Mouse (Mus musculus): ENCODE results near the gene Epha6. TPM values are rescaled to one million over a fixed set of nuclear protein-coding genes. Genes with fewer than 3 reads are reported as not detected.

The Epha6 gene
- polyA plus RNA-seq, 1 experiment from 2014 or later, result 9.1 TPM

- H3K4me2 ChIP-seq, result no peak overlapping the region
- 76% methylated on average over 4 of the region's 4 CpGs for WGBS
Measured at GRCm38 (mm10) chr16:60257044-60257443, 348.3 kb downstream of the Epha6 start.

DNA sequence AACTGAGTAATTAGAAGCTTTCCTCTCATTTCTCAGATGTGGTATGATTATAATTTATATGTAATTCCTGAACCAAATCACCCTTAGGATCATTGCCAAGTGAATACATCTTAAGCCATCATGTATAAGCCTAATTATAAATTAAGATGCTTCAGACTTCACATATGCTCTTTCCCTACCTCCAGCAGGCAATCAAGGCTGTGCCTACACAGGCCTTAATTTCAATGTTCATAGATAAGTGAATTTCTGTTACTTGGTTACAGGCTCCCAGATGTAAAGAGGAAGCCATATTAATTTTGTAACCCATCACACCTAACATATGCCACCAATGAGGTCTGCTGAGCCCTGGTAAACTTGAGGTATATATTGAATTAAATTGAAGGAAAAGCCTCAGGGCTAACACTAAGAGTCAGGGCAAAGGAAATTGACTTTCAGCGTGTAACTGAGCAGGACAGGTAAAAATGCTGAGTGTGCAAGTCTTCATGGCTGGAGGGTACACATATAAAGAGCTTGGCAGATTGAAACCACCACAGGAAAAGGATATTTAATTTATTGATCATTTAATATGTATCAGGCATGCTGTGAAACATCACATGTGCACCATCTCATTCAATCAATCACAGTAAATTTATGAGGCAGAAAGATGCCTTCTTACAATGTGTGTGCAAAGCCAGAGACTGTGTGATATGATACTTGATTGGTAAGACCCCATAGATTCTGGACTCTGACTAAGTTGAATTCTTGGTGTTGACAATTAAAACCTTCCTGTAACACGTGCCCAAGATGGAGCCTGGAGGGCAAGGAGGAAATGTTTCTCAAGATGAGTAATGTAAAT is 365.8 kb downstream of the Epha6 start:
- Histone ChIP-seq H3K9ac (no peak overlapping the region), H3K36me3 (replicated peaks) (no peaks in the 10 kb centered on the region), H3K27ac (no peak overlapping the region), H3K9me3 (no peaks in the 10 kb centered on the region), H3K27me3 (replicated peaks) (no peaks in the 10 kb centered on the region), H3K4me2 (no peak overlapping the region), H3K4me3 (no peak overlapping the region), H3K4me1 (no peaks in the 10 kb centered on the region)
- WGBS, result 72% methylated on average over 2 of the region's 2 CpGs
- peak; percentile 67 for ATAC-seq (replicated peaks)

More at GRCm38 (mm10) chr16:60257044-60257443, 348.3 kb downstream of the Epha6 start:
- Histone ChIP-seq H3K36me3 (replicated peaks) (no peaks in the 10 kb centered on the region), H3K27ac (no peak overlapping the region), H3K27me3 (replicated peaks) (no peaks in the 10 kb centered on the region), H3K4me3 (no peak overlapping the region), H3K9me3 (no peaks in the 10 kb centered on the region), H3K9ac (no peak overlapping the region), H3K4me1 (no peaks in the 10 kb centered on the region)
- no peak for ATAC-seq (replicated peaks)

GRCm38 (mm10) chr16:60233985-60234766 is 371.2 kb downstream of the Epha6 start:
- H3K27ac ChIP-seq, result no peak overlapping the region
- H3K9ac ChIP-seq, result no peak overlapping the region
- no peak overlapping the region for H3K4me3 ChIP-seq
- WGBS, result 91% methylated on average over 5 of the region's 5 CpGs
- H3K27me3 ChIP-seq (replicated peaks), result no peaks in the 10 kb centered on the region
- H3K4me2 ChIP-seq, result no peak overlapping the region
- ATAC-seq (replicated peaks), result no peak
- H3K4me1 ChIP-seq, result no peaks in the 10 kb centered on the region
- H3K36me3 ChIP-seq (replicated peaks), result no peaks in the 10 kb centered on the region
- H3K9me3 ChIP-seq, result no peaks in the 10 kb centered on the region

DNA sequence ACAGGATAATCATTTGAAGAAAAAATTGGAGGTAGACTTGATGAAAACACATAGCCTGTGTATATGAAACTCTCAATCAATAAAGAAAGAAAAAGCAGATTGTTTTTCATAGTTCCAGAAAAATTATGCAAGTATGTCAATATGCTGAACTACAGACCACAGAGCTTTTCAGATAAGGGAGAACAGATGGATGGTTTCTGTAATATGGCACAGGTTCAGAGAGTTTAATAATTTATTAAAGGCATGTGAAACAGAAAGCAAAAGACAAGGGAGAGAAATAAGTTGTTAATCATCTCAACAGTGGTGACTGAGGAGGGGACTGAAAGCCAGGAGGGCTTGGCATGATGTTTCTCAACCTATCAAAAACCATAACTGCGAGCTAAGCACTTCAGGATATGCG is 372.3 kb downstream of the Epha6 start:
- no peaks in the 10 kb centered on the region for H3K9me3 ChIP-seq
- ATAC-seq (replicated peaks), result no peak
- H3K27ac ChIP-seq, result no peak overlapping the region
- no peaks in the 10 kb centered on the region for H3K4me1 ChIP-seq
- no peak overlapping the region for H3K4me3 ChIP-seq
- WGBS, result 82% methylated on average over 2 of the region's 2 CpGs
- H3K27me3 ChIP-seq (replicated peaks), result no peaks in the 10 kb centered on the region
- no peak overlapping the region for H3K9ac ChIP-seq
- no peaks in the 10 kb centered on the region for H3K36me3 ChIP-seq (replicated peaks)
- H3K4me2 ChIP-seq, result no peak overlapping the region

DNA sequence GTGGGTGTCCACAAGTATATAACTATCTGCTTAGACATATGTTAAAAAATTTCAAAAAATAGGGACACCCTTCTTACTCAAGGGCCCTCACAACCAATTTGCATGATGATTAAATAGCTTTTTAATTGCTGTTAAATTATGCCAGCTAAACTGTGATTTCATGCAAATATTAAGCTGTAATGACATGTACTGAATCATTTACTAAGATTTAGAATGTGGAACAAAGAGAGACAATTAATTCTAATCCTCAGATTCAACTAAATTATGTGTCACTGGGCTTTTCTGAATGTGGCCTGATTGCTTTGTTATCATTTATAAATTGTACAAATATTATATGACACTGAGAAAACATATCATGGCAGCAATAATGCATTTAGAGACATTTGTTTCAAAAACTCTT is 396.2 kb downstream of the Epha6 start:
- Histone ChIP-seq H3K36me3 (replicated peaks) (no peaks in the 10 kb centered on the region), H3K27ac (no peak overlapping the region), H3K4me2 (no peak overlapping the region), H3K4me1 (no peaks in the 10 kb centered on the region), H3K9ac (no peak overlapping the region), H3K27me3 (replicated peaks) (no peaks in the 10 kb centered on the region), H3K4me3 (no peak overlapping the region), H3K9me3 (no peaks in the 10 kb centered on the region)
- no peak for ATAC-seq (replicated peaks)

- ATAC-seq (replicated peaks), result no peak
- Histone ChIP-seq H3K4me1 (no peaks in the 10 kb centered on the region), H3K9ac (no peak overlapping the region), H3K36me3 (replicated peaks) (no peaks in the 10 kb centered on the region), H3K27ac (no peak overlapping the region), H3K4me2 (no peak overlapping the region), H3K9me3 (no peaks in the 10 kb centered on the region), H3K27me3 (replicated peaks) (no peaks in the 10 kb centered on the region), H3K4me3 (no peak overlapping the region)
- 16% methylated on average over 3 of the region's 3 CpGs for WGBS
Measured at GRCm38 (mm10) chr16:60175580-60175979, 429.8 kb downstream of the Epha6 start.

GRCm38 (mm10) chr16:60152439-60152838 is 452.9 kb downstream of the Epha6 start:
- H3K9me3 ChIP-seq, result no peaks in the 10 kb centered on the region
- H3K27me3 ChIP-seq (replicated peaks), result no peaks in the 10 kb centered on the region
- no peak overlapping the region for H3K27ac ChIP-seq
- no peak overlapping the region for H3K9ac ChIP-seq
- no peak for ATAC-seq (replicated peaks)
- H3K4me3 ChIP-seq, result no peak overlapping the region
- no peaks in the 10 kb centered on the region for H3K4me1 ChIP-seq
- H3K36me3 ChIP-seq (replicated peaks), result no peaks in the 10 kb centered on the region
- H3K4me2 ChIP-seq, result no peak overlapping the region
- 79% methylated on average over 2 of the region's 2 CpGs for WGBS

DNA sequence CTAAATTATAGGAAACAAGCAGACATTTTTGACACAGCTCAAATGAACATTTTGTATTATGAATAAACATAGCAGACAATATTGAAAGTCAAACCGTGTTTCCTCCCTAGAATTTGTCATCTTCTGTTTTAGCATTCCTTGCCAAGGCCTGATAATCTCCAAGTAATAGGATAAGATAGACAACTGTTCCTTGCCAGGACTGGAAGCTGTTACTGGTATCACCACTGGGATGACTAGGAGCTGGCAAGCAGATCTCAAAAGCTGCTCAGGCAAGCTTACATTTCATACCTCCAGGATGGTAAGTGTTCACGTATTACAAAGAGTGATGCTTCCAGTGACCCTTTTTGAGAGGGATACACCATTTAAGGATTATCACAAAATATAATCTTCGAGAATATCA is 461.0 kb downstream of the Epha6 start:
- Histone ChIP-seq H3K4me1 (no peaks in the 10 kb centered on the region), H3K27ac (no peak overlapping the region), H3K9me3 (no peaks in the 10 kb centered on the region), H3K27me3 (replicated peaks) (no peaks in the 10 kb centered on the region), H3K4me2 (no peak overlapping the region), H3K9ac (no peak overlapping the region), H3K4me3 (no peak overlapping the region), H3K36me3 (replicated peaks) (no peaks in the 10 kb centered on the region)
- 77% methylated on average over 3 of the region's 3 CpGs for WGBS
- no peak for ATAC-seq (replicated peaks)

GRCm38 (mm10) chr16:60121435-60121834 is 483.9 kb downstream of the Epha6 start:
- Histone ChIP-seq H3K27me3 (replicated peaks) (no peaks in the 10 kb centered on the region), H3K9me3 (no peaks in the 10 kb centered on the region), H3K36me3 (replicated peaks) (no peaks in the 10 kb centered on the region), H3K9ac (no peak overlapping the region), H3K4me1 (no peaks in the 10 kb centered on the region), H3K27ac (no peak overlapping the region), H3K4me2 (no peak overlapping the region), H3K4me3 (no peak overlapping the region)
- ATAC-seq (replicated peaks), result no peak
- 70% methylated on average over 3 of the region's 3 CpGs for WGBS

DNA sequence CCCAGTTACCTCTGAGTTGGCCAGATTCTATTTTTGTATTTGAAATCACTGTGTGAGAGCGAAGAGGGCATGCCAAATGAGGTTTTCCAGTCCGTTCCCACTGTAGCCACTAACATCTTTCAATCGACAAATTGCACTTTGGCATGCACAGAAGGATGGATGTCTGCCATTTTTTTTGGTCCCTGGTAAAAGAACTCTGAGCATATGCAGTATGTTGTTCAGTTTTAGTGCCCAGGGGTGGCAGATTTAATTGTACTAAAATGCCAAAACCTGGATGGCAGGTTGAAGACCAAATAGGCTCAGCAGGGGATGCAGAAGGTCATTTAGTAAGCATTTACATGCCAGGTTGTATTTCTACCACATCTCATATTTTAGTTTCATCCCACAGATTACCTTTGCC is 503.1 kb downstream of the Epha6 start:
- ATAC-seq (replicated peaks), result no peak
- Histone ChIP-seq H3K27ac (no peak overlapping the region), H3K9me3 (no peaks in the 10 kb centered on the region), H3K4me1 (no peaks in the 10 kb centered on the region), H3K4me3 (no peak overlapping the region), H3K9ac (no peak overlapping the region), H3K4me2 (no peak overlapping the region), H3K27me3 (replicated peaks) (no peaks in the 10 kb centered on the region), H3K36me3 (replicated peaks) (no peaks in the 10 kb centered on the region)
- WGBS, result 83% methylated on average over 3 of the region's 3 CpGs

DNA sequence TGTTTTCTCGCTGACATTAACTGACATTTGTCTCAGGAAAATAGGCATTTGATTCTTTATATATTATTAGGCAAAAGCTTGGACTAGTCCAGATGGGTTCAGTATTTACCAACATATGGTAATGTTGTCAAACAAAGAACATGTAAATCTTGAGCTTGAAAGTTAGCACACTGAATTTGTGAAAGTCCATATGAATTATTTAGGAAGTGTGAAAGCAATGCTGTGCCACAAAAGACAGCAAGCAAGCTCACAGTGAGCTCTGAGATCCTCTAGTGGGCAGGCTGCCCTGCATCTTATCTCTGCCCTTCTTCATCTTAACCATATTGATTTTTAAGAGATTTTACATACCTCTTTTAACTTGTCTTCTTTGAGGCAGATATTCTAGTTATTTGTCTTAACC is 510.0 kb downstream of the Epha6 start:
- Histone ChIP-seq H3K27ac (no peak overlapping the region), H3K9me3 (no peaks in the 10 kb centered on the region), H3K4me2 (no peak overlapping the region), H3K4me3 (no peak overlapping the region), H3K4me1 (no peaks in the 10 kb centered on the region), H3K36me3 (replicated peaks) (no peaks in the 10 kb centered on the region), H3K9ac (no peak overlapping the region), H3K27me3 (replicated peaks) (no peaks in the 10 kb centered on the region)
- WGBS, result 72% methylated on average over 1 of the region's 1 CpGs
- ATAC-seq (replicated peaks), result no peak

DNA sequence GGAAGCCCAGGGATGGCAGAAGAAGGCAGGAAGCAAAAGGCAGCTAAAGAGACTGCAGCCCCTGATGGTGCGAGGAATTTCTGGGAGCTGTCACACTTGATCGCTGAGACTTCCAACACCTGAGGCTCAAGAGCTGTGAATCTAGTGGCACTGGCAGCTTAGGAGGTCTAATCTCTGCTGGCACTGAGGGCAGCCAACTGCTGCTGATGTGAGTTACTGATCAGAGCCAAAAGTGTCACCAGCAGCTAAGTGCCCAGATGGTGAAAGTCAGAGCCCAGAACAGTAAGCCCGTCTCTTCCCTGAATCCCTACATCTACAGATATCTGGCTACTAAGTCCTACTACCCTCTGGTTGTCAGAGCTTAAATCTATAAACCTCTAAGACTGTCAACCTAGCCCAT is 518.4 kb downstream of the Epha6 start:
- H3K27ac ChIP-seq, result no peak overlapping the region
- no peak overlapping the region for H3K4me2 ChIP-seq
- WGBS, result 96% methylated on average over 3 of the region's 3 CpGs
- no peak overlapping the region for H3K9ac ChIP-seq
- H3K36me3 ChIP-seq (replicated peaks), result no peaks in the 10 kb centered on the region
- no peak overlapping the region for H3K4me3 ChIP-seq
- ATAC-seq (replicated peaks), result no peak
- no peaks in the 10 kb centered on the region for H3K9me3 ChIP-seq
- H3K27me3 ChIP-seq (replicated peaks), result no peaks in the 10 kb centered on the region
- no peaks in the 10 kb centered on the region for H3K4me1 ChIP-seq
